Mouse (Mus musculus) cerebral cortex, adult 2 months (tissue): Measurements from ENCODE around the gene Stag1.

Source experiments
- WGBS: fragments of 180-500 bp; shearing (Covaris S2); methylation state at CpG from one replicate; pipeline ENCODE4 v1.1.7; 2018; 5-methylcytosine and 5-hydroxymethylcytosine counted together

Stag1 gene

GRCm38 (mm10) chr9:100605985-100606554 is 8.5 kb downstream of the Stag1 start:
- 14% methylated on average over 7 of the region's 7 CpGs for WGBS

- 67% methylated on average over 3 of the region's 3 CpGs for WGBS
These were observed 16.0 kb downstream of the Stag1 start for GRCm38 (mm10) chr9:100613501-100614071.

GRCm38 (mm10) chr9:100616947-100617346 is 19.3 kb downstream of the Stag1 start:
- WGBS: 22% methylated on average over 11 of the region's 11 CpGs

- 90% methylated on average over 2 of the region's 2 CpGs for WGBS
These were observed 28.7 kb downstream of the Stag1 start for GRCm38 (mm10) chr9:100626258-100626657.

GRCm38 (mm10) chr9:100640754-100641153 is 43.2 kb downstream of the Stag1 start:
- WGBS: 92% methylated on average over 2 of the region's 2 CpGs

- WGBS: 76% methylated on average over 6 of the region's 6 CpGs
These were observed 43.9 kb downstream of the Stag1 start for GRCm38 (mm10) chr9:100641391-100642085.

- WGBS: under 1% methylated on average over 16 of the region's 16 CpGs
These were observed 44.7 kb downstream of the Stag1 start for GRCm38 (mm10) chr9:100642186-100642839.

- under 1% methylated on average over 97 of the region's 97 CpGs for WGBS
These were observed 45.5 kb downstream of the Stag1 start for GRCm38 (mm10) chr9:100642840-100643697.

- under 1% methylated on average over 63 of the region's 64 CpGs for WGBS
These were observed 46.6 kb downstream of the Stag1 start for GRCm38 (mm10) chr9:100644071-100644771.

GRCm38 (mm10) chr9:100645026-100645940 is 47.7 kb downstream of the Stag1 start:
- 18% methylated on average over 8 of the region's 8 CpGs for WGBS

GRCm38 (mm10) chr9:100646276-100646675 is 48.7 kb downstream of the Stag1 start:
- WGBS: 88% methylated on average over 2 of the region's 2 CpGs

GRCm38 (mm10) chr9:100647774-100648323 is 50.3 kb downstream of the Stag1 start:
- WGBS: 53% methylated on average over 2 of the region's 2 CpGs

- WGBS: 89% methylated on average over 3 of the region's 3 CpGs
These were observed 56.5 kb downstream of the Stag1 start for GRCm38 (mm10) chr9:100654104-100654503.

- 98% methylated on average over 4 of the region's 4 CpGs for WGBS
These were observed 58.5 kb downstream of the Stag1 start for GRCm38 (mm10) chr9:100656058-100656457.

- 84% methylated on average over 4 of the region's 4 CpGs for WGBS
These were observed 66.0 kb downstream of the Stag1 start for GRCm38 (mm10) chr9:100663473-100664134.

GRCm38 (mm10) chr9:100670151-100670550 is 72.6 kb downstream of the Stag1 start:
- 63% methylated on average over 5 of the region's 5 CpGs for WGBS

- 32% methylated on average over 3 of the region's 3 CpGs for WGBS
These were observed 88.3 kb downstream of the Stag1 start for GRCm38 (mm10) chr9:100685769-100686487.

GRCm38 (mm10) chr9:100689765-100690316 is 92.2 kb downstream of the Stag1 start:
- 90% methylated on average over 3 of the region's 3 CpGs for WGBS
